Mouse (Mus musculus) mouse embryonic stem cell (cell line): ENCODE measurements around the gene Ak3.

Experiments
- in situ Hi-C, 2 experiments: fragments of 300-500 bp; cut with MboI; formaldehyde crosslinking; loops; 1 replicate in 1 of 2; 3 replicates in 1 of 2; pipeline ENCODE4 v1.14.3; 2019 to 2020; ENCODE audit warnings: low sequenced_read_pairs in 2 of 2, low pct_unique_long_range_greater_than_20kb in 1 of 2, mixed read lengths in 1 of 2; ENCODE audit not compliant: unreplicated experiment in 1 of 2

Ak3 gene

GRCm38 (mm10) chr19:29015410-29016203, 32.2 kb downstream of the Ak3 start:
- in situ Hi-C loops: loop anchor here in 1 of 2 experiments (25.0 kb wide), 1 partner anchor 453 kb away; no protein-coding TSS in a partner anchor

- in situ Hi-C loops: loop anchor here in 1 of 2 experiments (25.0 kb wide), 1 partner anchor 452 kb away; no protein-coding TSS in a partner anchor
These were observed 33.2 kb downstream of the Ak3 start for GRCm38 (mm10) chr19:29014466-29015055.

- in situ Hi-C loops: loop anchor here in 1 of 2 experiments (25.0 kb wide), 1 partner anchor 449 kb away; no protein-coding TSS in a partner anchor
These were observed 36.3 kb downstream of the Ak3 start for GRCm38 (mm10) chr19:29011355-29011990.

- in situ Hi-C loops: loop anchor here in 1 of 2 experiments (25.0 kb wide), 1 partner anchor 447 kb away; no protein-coding TSS in a partner anchor
These were observed 38.7 kb downstream of the Ak3 start for GRCm38 (mm10) chr19:29009046-29009445.

GRCm38 (mm10) chr19:29008069-29008706, 39.6 kb downstream of the Ak3 start:
- in situ Hi-C loops: loop anchor here in 1 of 2 experiments (25.0 kb wide), 1 partner anchor 446 kb away; no protein-coding TSS in a partner anchor

GRCm38 (mm10) chr19:29000321-29000720, 47.4 kb downstream of the Ak3 start:
- in situ Hi-C loops: loop anchor here in 1 of 2 experiments (25.0 kb wide), 1 partner anchor 438 kb away; no protein-coding TSS in a partner anchor

- in situ Hi-C loops: no loop called here
These were observed 49.7 kb downstream of the Ak3 start for GRCm38 (mm10) chr19:28997976-28998630.

GRCm38 (mm10) chr19:28995366-28995765, 52.4 kb downstream of the Ak3 start:
- in situ Hi-C loops: no loop called here

GRCm38 (mm10) chr19:28994870-28995269, 52.9 kb downstream of the Ak3 start:
- in situ Hi-C loops: no loop called here

GRCm38 (mm10) chr19:28991391-28991790, 56.4 kb downstream of the Ak3 start:
- in situ Hi-C loops: no loop called here

GRCm38 (mm10) chr19:28990590-28991221, 57.1 kb downstream of the Ak3 start:
- in situ Hi-C loops: no loop called here

GRCm38 (mm10) chr19:28990194-28990589, 57.6 kb downstream of the Ak3 start, which contains the start of gene Cdc37l1:
Gene Cdc37l1, plus strand, starts transcription at chr19:28990352.
- in situ Hi-C loops: no loop called here

- in situ Hi-C loops: no loop called here
These were observed 58.2 kb downstream of the Ak3 start for GRCm38 (mm10) chr19:28989515-28989914.

GRCm38 (mm10) chr19:28982617-28983016, 65.1 kb downstream of the Ak3 start:
- in situ Hi-C loops: no loop called here

- in situ Hi-C loops: loop anchor here (5.0 to 10.0 kb wide), 2 partner anchors 57 to 60 kb away; no protein-coding TSS in a partner anchor
These were observed 72.7 kb downstream of the Ak3 start for GRCm38 (mm10) chr19:28974862-28975611.
